Mouse (Mus musculus): ENCODE measurements around the gene Ddi2. TPM values are rescaled to one million over a fixed set of nuclear protein-coding genes. Genes with fewer than 3 reads are reported as not detected.
A peak's percentile ranks its signal among the peaks of the same experiment; 100 is the strongest.

Ddi2 gene
- polyA plus RNA-seq, 1 experiment from 2014 or later: 33.8 TPM

GRCm38 (mm10) chr4:141734446-141735205, 11.4 kb upstream of the Ddi2 start:
- Histone ChIP-seq H3K4me3 (peak overlapping the region; percentile 52), H3K27ac (peak overlapping the region; percentile 75), H3K36me3 (no peaks in the 10 kb centered on the region), H3K9me3 (replicated peaks) (no peaks in the 10 kb centered on the region), H3K27me3 (ENCODE audit: low read depth, poor library complexity, severe bottlenecking) (peaks cover 10% of the 10 kb centered on the region; the same call in 1 of the 2 replicates), H3K4me1 (peaks cover 10% of the 10 kb centered on the region)
- DNase-seq (ENCODE audit: low spot score): peak; percentile 93
- 8% methylated on average over 24 of the region's 24 CpGs for WGBS

DNA sequence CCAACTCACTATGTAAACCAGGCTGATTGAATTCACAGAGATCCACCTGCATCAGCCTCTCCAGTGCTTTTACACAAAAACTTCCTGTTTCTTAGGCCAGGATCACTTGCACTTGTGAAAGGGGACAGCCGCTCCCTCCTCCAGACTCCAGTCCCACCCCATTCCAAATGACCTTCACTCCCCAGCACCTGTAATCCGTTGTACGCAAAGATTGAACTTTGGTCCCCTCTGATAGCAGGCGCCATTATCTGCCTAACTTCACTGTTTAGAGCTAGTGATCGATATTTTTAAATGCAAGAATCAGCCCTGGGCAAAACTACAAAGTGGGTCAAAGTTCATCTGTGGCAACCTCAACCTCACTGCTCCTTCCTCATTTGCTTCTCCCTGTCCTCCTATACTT, 8.5 kb upstream of the Ddi2 start:
- Histone ChIP-seq H3K4me1 (peaks cover 10% of the 10 kb centered on the region), H3K27ac (no peak overlapping the region), H3K4me3 (no peak overlapping the region), H3K27me3 (ENCODE audit: low read depth, poor library complexity, severe bottlenecking) (peaks cover 10% of the 10 kb centered on the region; the same call in 1 of the 2 replicates), H3K9me3 (replicated peaks) (no peaks in the 10 kb centered on the region), H3K36me3 (no peaks in the 10 kb centered on the region)
- no peak for DNase-seq (ENCODE audit: low spot score)
- 75% methylated on average over 5 of the region's 5 CpGs for WGBS

GRCm38 (mm10) chr4:141730401-141730800, 7.2 kb upstream of the Ddi2 start:
- Histone ChIP-seq H3K9me3 (replicated peaks) (no peaks in the 10 kb centered on the region), H3K4me1 (peaks cover 10% of the 10 kb centered on the region), H3K27ac (no peak overlapping the region), H3K36me3 (no peaks in the 10 kb centered on the region), H3K4me3 (no peak overlapping the region), H3K27me3 (ENCODE audit: low read depth, poor library complexity, severe bottlenecking) (peaks cover 10% of the 10 kb centered on the region; the same call in 1 of the 2 replicates)
- no peak for DNase-seq (ENCODE audit: low spot score)
- WGBS: 84% methylated on average over 13 of the region's 13 CpGs

DNA sequence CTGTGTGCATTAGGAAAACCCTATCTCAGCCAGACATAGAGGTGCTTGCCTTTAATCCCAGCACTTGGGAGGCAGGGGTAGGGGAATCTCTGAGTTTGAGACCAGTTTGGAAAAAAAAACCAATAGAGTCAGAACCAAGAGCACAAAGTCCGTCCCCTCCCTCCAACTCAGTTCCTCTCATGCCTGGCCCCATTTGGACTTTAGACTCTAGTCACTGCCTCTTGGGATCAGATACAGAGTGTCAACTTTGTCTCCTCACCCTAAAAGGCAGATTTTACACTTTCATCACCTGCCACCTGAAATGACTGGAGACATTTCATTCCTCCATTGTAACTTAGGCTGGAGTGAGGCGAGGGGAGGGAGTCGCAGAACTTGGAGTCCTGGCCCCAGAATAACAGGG, 6.0 kb upstream of the Ddi2 start:
- DNase-seq (ENCODE audit: low spot score): no peak
- peaks cover under 1% of the 10 kb centered on the region; the same call in 1 of the 2 replicates for H3K4me1 ChIP-seq
- peaks cover 10% of the 10 kb centered on the region; the same call in 1 of the 2 replicates for H3K27me3 ChIP-seq (ENCODE audit: low read depth, poor library complexity, severe bottlenecking)
- H3K9me3 ChIP-seq (replicated peaks): no peaks in the 10 kb centered on the region
- H3K36me3 ChIP-seq: no peaks in the 10 kb centered on the region
- WGBS: 88% methylated on average over 3 of the region's 3 CpGs
- H3K4me3 ChIP-seq: no peak overlapping the region
- no peak overlapping the region for H3K27ac ChIP-seq

DNA sequence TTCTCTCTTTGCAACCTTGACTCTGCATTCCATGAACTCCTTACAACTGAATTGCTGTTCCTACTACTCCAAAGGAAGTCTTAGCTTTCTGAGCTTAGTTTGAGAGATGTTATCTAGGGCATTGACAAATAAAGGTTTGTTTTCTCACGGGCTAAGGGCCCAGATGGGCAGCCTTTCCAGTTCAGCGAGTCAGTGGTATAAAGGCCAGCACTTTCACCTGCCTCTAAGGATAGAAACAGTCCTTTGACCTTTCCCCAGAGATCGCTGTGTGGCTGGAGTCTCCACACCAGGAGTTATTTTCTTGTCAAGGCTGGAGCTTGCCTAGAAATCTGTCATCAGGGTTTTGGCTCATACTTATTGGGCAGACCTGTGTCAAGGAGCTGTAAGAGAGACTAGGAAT, 2.5 kb upstream of the Ddi2 start:
- Histone ChIP-seq H3K4me3 (no peak overlapping the region), H3K27me3 (ENCODE audit: low read depth, poor library complexity, severe bottlenecking) (peaks cover 4% of the 10 kb centered on the region; the same call in 1 of the 2 replicates), H3K36me3 (peaks cover 5% of the 10 kb centered on the region), H3K4me1 (peaks cover 20% of the 10 kb centered on the region), H3K27ac (no peak overlapping the region), H3K9me3 (replicated peaks) (no peaks in the 10 kb centered on the region)
- DNase-seq (ENCODE audit: low spot score): no peak
- WGBS: 57% methylated on average over 3 of the region's 3 CpGs

DNA sequence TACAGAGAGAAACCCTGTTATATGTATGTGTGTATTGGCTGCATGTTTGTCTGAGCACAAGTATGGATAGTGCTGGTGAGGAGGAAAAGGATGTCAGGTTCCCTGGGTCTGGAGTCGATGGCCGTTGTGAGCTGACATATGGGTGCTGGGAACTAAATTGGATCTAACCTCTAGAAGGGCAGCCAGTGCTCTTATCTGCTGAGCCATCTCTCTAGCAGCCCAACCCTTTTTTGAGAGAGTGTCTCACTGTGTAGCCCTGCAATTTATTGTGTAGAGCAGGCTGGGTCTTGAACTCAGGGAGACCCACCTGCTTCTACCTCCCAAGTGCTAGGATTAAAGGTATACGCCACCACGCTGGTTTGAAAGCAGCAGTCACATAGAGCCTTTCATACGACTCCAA, 2.1 kb upstream of the Ddi2 start:
- DNase-seq (ENCODE audit: low spot score): no peak
- WGBS: 85% methylated on average over 5 of the region's 5 CpGs
- no peak overlapping the region for H3K27ac ChIP-seq
- H3K4me3 ChIP-seq: no peak overlapping the region
- H3K36me3 ChIP-seq: peaks cover 9% of the 10 kb centered on the region
- H3K9me3 ChIP-seq (replicated peaks): no peaks in the 10 kb centered on the region
- no peaks in the 10 kb centered on the region for H3K27me3 ChIP-seq (ENCODE audit: low read depth, poor library complexity, severe bottlenecking)
- H3K4me1 ChIP-seq: peaks cover 20% of the 10 kb centered on the region

- Histone ChIP-seq H3K36me3 (peaks cover 16% of the 10 kb centered on the region), H3K4me3 (no peak overlapping the region), H3K4me1 (peaks cover 20% of the 10 kb centered on the region), H3K27ac (no peak overlapping the region), H3K9me3 (replicated peaks) (no peaks in the 10 kb centered on the region), H3K27me3 (ENCODE audit: low read depth, poor library complexity, severe bottlenecking) (no peaks in the 10 kb centered on the region)
- DNase-seq (ENCODE audit: low spot score): no peak
- WGBS: 70% methylated on average over 11 of the region's 11 CpGs
Observed at GRCm38 (mm10) chr4:141724594-141724993, 1.4 kb upstream of the Ddi2 start.

GRCm38 (mm10) chr4:141723673-141724068, 452 bp upstream of the Ddi2 start:
- peak overlapping the region; percentile 100 for H3K4me3 ChIP-seq
- DNase-seq (ENCODE audit: low spot score): peak; percentile 45
- H3K9me3 ChIP-seq (replicated peaks): no peaks in the 10 kb centered on the region
- H3K4me1 ChIP-seq: peaks cover 20% of the 10 kb centered on the region
- H3K27ac ChIP-seq: peak overlapping the region; percentile 95
- 14% methylated on average over 13 of the region's 13 CpGs for WGBS
- H3K27me3 ChIP-seq (ENCODE audit: low read depth, poor library complexity, severe bottlenecking): no peaks in the 10 kb centered on the region
- peaks cover 20% of the 10 kb centered on the region for H3K36me3 ChIP-seq

DNA sequence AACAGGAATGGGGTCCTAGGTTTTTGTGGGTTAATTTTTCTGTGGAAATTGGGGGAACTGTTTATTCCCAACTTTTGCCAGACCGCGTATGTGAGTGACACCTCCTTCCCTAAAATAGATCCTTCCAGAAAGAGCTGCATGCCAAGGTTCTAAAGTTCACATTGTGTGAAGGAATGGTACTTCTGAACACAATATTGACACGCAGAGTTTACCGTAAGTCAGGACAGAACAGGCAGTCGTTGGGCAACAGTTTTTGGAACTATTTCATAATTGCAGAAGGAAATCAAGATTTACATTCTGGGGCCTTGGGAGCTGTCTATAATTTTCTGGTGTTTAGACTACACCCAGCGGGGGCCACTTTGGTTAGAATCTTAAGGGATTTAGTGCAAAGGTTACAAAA, 1.3 kb downstream of the Ddi2 start:
- WGBS: 83% methylated on average over 6 of the region's 6 CpGs
- DNase-seq (ENCODE audit: low spot score): no peak
- no peaks in the 10 kb centered on the region for H3K27me3 ChIP-seq (ENCODE audit: low read depth, poor library complexity, severe bottlenecking)
- H3K4me3 ChIP-seq: peak overlapping the region; percentile 100
- H3K9me3 ChIP-seq (replicated peaks): no peaks in the 10 kb centered on the region
- no peak overlapping the region for H3K27ac ChIP-seq
- peaks cover 36% of the 10 kb centered on the region for H3K36me3 ChIP-seq
- peaks cover 20% of the 10 kb centered on the region for H3K4me1 ChIP-seq

GRCm38 (mm10) chr4:141720761-141721523, 2.3 kb downstream of the Ddi2 start:
- 86% methylated on average over 6 of the region's 6 CpGs for WGBS
- H3K36me3 ChIP-seq: peaks cover 41% of the 10 kb centered on the region
- H3K4me3 ChIP-seq: peak overlapping the region; percentile 100; the same call in 1 of the 2 replicates
- no peaks in the 10 kb centered on the region for H3K27me3 ChIP-seq (ENCODE audit: low read depth, poor library complexity, severe bottlenecking)
- H3K4me1 ChIP-seq: peaks cover 23% of the 10 kb centered on the region
- no peak for DNase-seq (ENCODE audit: low spot score)
- no peak overlapping the region for H3K27ac ChIP-seq
- no peaks in the 10 kb centered on the region for H3K9me3 ChIP-seq (replicated peaks)

- WGBS: 93% methylated on average over 1 of the region's 1 CpGs
- H3K4me1 ChIP-seq: peaks cover 38% of the 10 kb centered on the region
- H3K4me3 ChIP-seq: no peak overlapping the region
- peaks cover 41% of the 10 kb centered on the region for H3K36me3 ChIP-seq
- no peaks in the 10 kb centered on the region for H3K9me3 ChIP-seq (replicated peaks)
- no peak for DNase-seq (ENCODE audit: low spot score)
- no peak overlapping the region for H3K27ac ChIP-seq
- no peaks in the 10 kb centered on the region for H3K27me3 ChIP-seq (ENCODE audit: low read depth, poor library complexity, severe bottlenecking)
Observed at GRCm38 (mm10) chr4:141719304-141719703, 3.9 kb downstream of the Ddi2 start.

DNA sequence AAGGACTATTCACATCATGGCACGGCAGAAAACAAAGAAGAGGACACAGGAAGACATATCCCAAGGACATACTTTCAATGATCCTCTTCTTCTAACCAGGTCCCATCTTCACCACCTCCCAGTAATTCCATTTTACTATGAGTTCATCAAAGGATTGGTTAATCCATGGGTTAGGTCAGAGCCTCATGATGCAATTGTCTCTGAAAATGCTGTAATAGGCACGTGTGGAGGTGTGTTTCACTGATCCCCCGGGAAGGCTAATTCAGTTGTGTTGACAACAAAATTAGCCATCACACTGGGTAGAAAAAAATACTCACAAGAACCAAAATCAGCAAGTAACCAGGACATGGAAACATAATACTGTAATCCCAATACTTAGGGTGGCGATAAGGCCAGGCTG, 5.6 kb downstream of the Ddi2 start:
- WGBS: 91% methylated on average over 4 of the region's 4 CpGs
- peaks cover 55% of the 10 kb centered on the region for H3K36me3 ChIP-seq

DNA sequence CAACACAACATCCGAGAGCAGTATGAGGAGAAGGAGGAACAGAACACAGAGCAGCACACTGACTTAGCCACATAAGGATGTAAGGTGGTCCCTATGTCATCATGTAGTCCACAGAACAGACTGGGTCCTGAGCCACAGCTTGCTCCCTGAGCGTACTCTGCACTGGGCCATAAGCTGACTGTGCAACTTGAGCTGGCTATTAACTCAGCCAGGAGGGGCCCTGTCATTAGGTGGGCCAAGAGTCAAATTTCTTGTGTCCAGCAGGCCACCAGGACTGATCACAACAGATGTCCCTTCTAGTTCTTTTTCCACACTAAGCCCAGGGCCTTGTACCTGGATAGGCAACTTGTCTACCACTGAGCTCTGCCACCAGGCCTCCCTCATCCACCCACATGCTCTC, 8.2 kb downstream of the Ddi2 start:
- H3K27ac ChIP-seq: peak overlapping the region; percentile 36; the same call in 1 of the 2 replicates
- H3K36me3 ChIP-seq: peaks cover 70% of the 10 kb centered on the region
- peak; percentile 40 for DNase-seq (ENCODE audit: low spot score)
- H3K4me3 ChIP-seq: no peak overlapping the region; the same call in 1 of the 2 replicates
- H3K4me1 ChIP-seq: peaks cover 28% of the 10 kb centered on the region
- H3K27me3 ChIP-seq (ENCODE audit: low read depth, poor library complexity, severe bottlenecking): no peaks in the 10 kb centered on the region
- WGBS: 48% methylated on average over 2 of the region's 2 CpGs
- H3K9me3 ChIP-seq (replicated peaks): no peaks in the 10 kb centered on the region

More for the DNA sequence above, 5.6 kb downstream of the Ddi2 start:
- Histone ChIP-seq H3K4me1 (peaks cover 42% of the 10 kb centered on the region), H3K9me3 (replicated peaks) (no peaks in the 10 kb centered on the region), H3K4me3 (no peak overlapping the region), H3K27me3 (ENCODE audit: low read depth, poor library complexity, severe bottlenecking) (no peaks in the 10 kb centered on the region), H3K27ac (no peak overlapping the region)
- no peak for DNase-seq (ENCODE audit: low spot score)

All from limb, embryonic 10.5 days (tissue).